Mouse (Mus musculus) liver, embryonic 14.5 days (tissue): ENCODE measurements around the gene Eya4. TPM values are rescaled to one million over a fixed set of nuclear protein-coding genes. Genes with fewer than 3 reads are reported as not detected.

Source experiments
- ATAC-seq: fragments of 200-750 bp; cut with Nextera tagmentation; 2 replicates; pipeline ENCODE4 v1.8.0; 2017; ENCODE audit warnings: moderate number of reproducible peaks, mild to moderate bottlenecking, moderate library complexity; ENCODE audit not compliant: insufficient read depth
- DNase-seq, 3 experiments: peaks; one replicate each; pipeline ENCODE4 v3.0.0-alpha.2; 2012 to 2013; ENCODE audit warnings: low read depth in 3 of 3, low spot score in 3 of 3
- H3K27ac ChIP-seq: fragments of 300-500 bp; sonication (generic); 2 replicates; pipeline ENCODE4 v1.5.1; 2014; ENCODE audit warnings: moderate library complexity, mild to moderate bottlenecking, control low read depth, inconsistent platforms
- H3K27me3 ChIP-seq: fragments of 300-500 bp; sonication (generic); 2 replicates; pipeline ENCODE4 v1.6.1; 2014; ENCODE audit warnings: mild to moderate bottlenecking, low read length, moderate library complexity; ENCODE audit not compliant: control insufficient read depth, insufficient read depth
- H3K36me3 ChIP-seq: fragments of 300-500 bp; sonication (generic); replicated peaks from 2 replicates; pipeline ENCODE4 v1.6.1; 2014; ENCODE audit warnings: low read depth; ENCODE audit not compliant: control insufficient read depth, insufficient read depth
- H3K4me1 ChIP-seq, 2 experiments: fragments of 200-500 bp in 1 of 2; fragments of 300-500 bp in 1 of 2; sonication (generic) in 1 of 2; replicated peaks; 2 replicates each; pipeline ENCODE4 v1.6.1; 2012 to 2014; ENCODE audit warnings: antibody characterized with exemption in 1 of 2, inconsistent platforms in 1 of 2, low read length in 1 of 2; ENCODE audit not compliant: control insufficient read depth in 2 of 2, insufficient read depth in 2 of 2
- H3K4me2 ChIP-seq: fragments of 300-500 bp; sonication (generic); 2 replicates; pipeline ENCODE4 v1.6.1; 2014; ENCODE audit warnings: low read depth, mild to moderate bottlenecking, control low read depth, moderate library complexity
- H3K4me3 ChIP-seq, 2 experiments: fragments of 200-500 bp in 1 of 2; fragments of 300-500 bp in 1 of 2; sonication (generic) in 1 of 2; 2 replicates each; pipeline ENCODE4 v1.5.1; 2012 to 2014; ENCODE audit warnings: low read depth in 2 of 2, low read length in 2 of 2, mild to moderate bottlenecking in 2 of 2, control low read depth in 1 of 2, inconsistent platforms in 1 of 2, moderate library complexity in 1 of 2; ENCODE audit not compliant: insufficient read depth in 1 of 2
- H3K9ac ChIP-seq: fragments of 300-500 bp; sonication (generic); replicated peaks from 2 replicates; pipeline ENCODE4 v1.6.1; 2014; ENCODE audit warnings: mild to moderate bottlenecking, control low read depth, moderate library complexity
- H3K9me3 ChIP-seq: fragments of 300-500 bp; sonication (generic); 2 replicates; pipeline ENCODE4 v1.6.1; 2016; ENCODE audit warnings: low read length, mixed read lengths; ENCODE audit not compliant: control insufficient read depth
- CTCF ChIP-seq: IDR thresholded peaks from 2 replicates; pipeline ENCODE4 v1.5.1; 2016; ENCODE audit warnings: antibody characterized with exemption, low read depth, control low read depth
- EP300 ChIP-seq: IDR thresholded peaks from 2 replicates; pipeline ENCODE4 v1.6.1; 2016; ENCODE audit warnings: antibody characterized with exemption, low read depth
- WGBS: fragments of 180-500 bp; shearing (Covaris S2); extraction: QIAGEN DNeasy Blood & Tissue Kit; methylation state at CpG from one replicate; pipeline ENCODE4 v1.1.7; 2014; ENCODE audit not compliant: insufficient replicate concordance; 5-methylcytosine and 5-hydroxymethylcytosine counted together
- polyA plus RNA-seq, 2 experiments: library from polyadenylated mRNA; depleted of rRNA in 1 of 2; stranded (reverse) in 1 of 2; unstranded in 1 of 2; fragments of >200 nt; fragmentation: Nextera tagmentation in 1 of 2; extraction: Ambion mirVana in 1 of 2; gene quantifications; 2 replicates each; pipeline versions ENCODE4 v1.2.1 to v1.2.3; 2012 to 2014

The Eya4 gene
- polyA plus RNA-seq, 2 experiments, result 0.13 to 0.19 TPM

DNA sequence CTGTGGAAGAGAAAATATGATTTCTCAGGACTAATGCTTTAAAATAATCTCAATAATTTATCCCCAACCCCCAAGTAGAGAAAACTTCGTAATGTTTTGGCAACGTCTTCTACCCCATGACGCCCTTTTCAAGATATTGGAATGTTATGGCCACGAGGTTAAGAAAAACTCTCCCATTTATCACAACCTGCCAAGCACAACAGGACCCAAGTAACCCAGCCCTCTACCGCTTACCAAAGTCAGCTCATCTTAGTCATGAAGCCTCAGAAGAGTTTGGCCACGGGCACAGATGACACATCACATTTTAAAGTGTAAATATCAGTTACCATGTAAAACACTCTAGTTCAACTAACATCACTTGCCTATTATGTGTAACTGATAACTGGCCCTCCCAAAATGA lies 117.2 kb downstream of the Eya4 start:
- no peaks in the 10 kb centered on the region for H3K4me1 ChIP-seq
- no peak overlapping the region for H3K4me2 ChIP-seq
- H3K9ac ChIP-seq, result no peak overlapping the region
- no peak for TF ChIP-seq CTCF
- TF ChIP-seq EP300, result no peak
- WGBS, result 55% methylated on average over 6 of the region's 6 CpGs
- DNase-seq (no peak), ATAC-seq (no peak)
- no peak overlapping the region for H3K4me3 ChIP-seq
- H3K27me3 ChIP-seq, result no peaks in the 10 kb centered on the region
- no peaks in the 10 kb centered on the region for H3K36me3 ChIP-seq
- H3K9me3 ChIP-seq, result no peaks in the 10 kb centered on the region
- no peak overlapping the region for H3K27ac ChIP-seq

DNA sequence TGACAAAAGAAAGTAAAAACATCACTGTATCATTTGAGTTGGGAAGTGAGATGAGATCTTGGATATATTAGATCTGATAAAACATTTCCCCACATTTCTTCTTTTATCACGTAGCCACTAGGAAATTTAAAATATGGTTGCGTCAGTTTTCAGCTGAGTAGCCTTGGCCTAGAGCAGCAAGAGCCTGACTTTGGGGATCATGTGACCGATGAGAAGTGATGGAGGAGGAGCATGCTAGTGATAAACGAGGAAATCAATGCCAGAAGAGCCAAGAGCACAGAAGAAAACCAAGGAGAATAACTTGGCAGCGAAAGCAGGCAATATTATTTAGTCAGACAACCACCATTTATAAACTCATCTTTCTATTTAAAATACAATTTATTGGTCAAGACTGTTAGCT lies 119.7 kb downstream of the Eya4 start:
- TF ChIP-seq EP300 (no peak), CTCF (no peak)
- ATAC-seq, result no peak

DNA sequence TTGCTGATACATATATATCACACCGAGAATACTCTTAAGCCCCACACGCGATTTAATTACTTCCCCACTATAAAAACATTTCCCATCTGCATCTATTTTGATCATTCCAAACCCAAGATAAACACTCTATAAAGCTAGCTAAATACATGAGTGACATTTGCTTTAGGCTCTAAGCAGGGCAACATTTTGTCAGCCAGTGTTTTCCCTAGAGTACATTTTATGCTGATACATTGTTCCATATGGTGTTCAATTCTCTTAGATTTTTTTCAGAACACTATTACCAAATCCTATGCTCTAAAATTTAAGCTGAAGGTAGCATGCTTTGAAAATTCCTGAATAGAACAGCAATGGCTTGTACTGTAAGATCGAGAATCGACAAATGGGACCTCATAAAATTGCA lies 127.2 kb downstream of the Eya4 start:
- Histone ChIP-seq H3K9me3 (no peaks in the 10 kb centered on the region), H3K4me1 (no peaks in the 10 kb centered on the region), H3K27me3 (no peaks in the 10 kb centered on the region), H3K4me2 (no peak overlapping the region), H3K36me3 (no peaks in the 10 kb centered on the region), H3K4me3 (no peak overlapping the region), H3K27ac (no peak overlapping the region), H3K9ac (no peak overlapping the region)
- WGBS, result 79% methylated on average over 5 of the region's 5 CpGs
- DNase-seq (no peak), ATAC-seq (no peak)
- TF ChIP-seq EP300 (no peak), CTCF (no peak)

More for the DNA sequence above, 119.7 kb downstream of the Eya4 start:
- Histone ChIP-seq H3K27ac (no peak overlapping the region), H3K4me1 (no peaks in the 10 kb centered on the region), H3K9me3 (no peaks in the 10 kb centered on the region), H3K36me3 (no peaks in the 10 kb centered on the region), H3K27me3 (no peaks in the 10 kb centered on the region), H3K4me3 (no peak overlapping the region), H3K9ac (no peak overlapping the region), H3K4me2 (no peak overlapping the region)
- 51% methylated on average over 5 of the region's 5 CpGs for WGBS
- no peak for DNase-seq

DNA sequence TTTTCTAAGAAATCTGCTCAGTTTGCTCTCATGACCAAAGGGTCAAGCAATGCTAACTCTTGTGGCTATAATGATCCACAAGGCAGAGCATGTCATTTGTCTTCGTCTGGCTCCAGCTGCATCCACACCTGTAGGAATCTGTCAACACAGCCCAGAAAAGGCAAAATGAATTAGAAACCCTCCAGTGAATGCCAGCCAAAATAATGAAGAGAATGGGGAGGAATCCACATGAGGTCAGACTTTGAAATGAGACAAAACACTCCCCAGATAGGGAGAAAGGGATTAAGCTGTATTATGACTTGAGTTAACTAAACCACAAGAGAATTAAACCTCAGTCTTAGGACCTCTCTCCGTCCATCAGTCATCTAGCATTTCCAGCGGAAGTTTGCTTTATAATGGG lies 130.2 kb downstream of the Eya4 start:
- DNase-seq (no peak), ATAC-seq (no peak)
- Histone ChIP-seq H3K9me3 (no peaks in the 10 kb centered on the region), H3K36me3 (no peaks in the 10 kb centered on the region), H3K27me3 (no peaks in the 10 kb centered on the region), H3K4me3 (no peak overlapping the region), H3K9ac (no peak overlapping the region), H3K4me2 (no peak overlapping the region), H3K27ac (no peak overlapping the region), H3K4me1 (no peaks in the 10 kb centered on the region)
- TF ChIP-seq CTCF (no peak), EP300 (no peak)
- WGBS, result 59% methylated on average over 3 of the region's 3 CpGs

DNA sequence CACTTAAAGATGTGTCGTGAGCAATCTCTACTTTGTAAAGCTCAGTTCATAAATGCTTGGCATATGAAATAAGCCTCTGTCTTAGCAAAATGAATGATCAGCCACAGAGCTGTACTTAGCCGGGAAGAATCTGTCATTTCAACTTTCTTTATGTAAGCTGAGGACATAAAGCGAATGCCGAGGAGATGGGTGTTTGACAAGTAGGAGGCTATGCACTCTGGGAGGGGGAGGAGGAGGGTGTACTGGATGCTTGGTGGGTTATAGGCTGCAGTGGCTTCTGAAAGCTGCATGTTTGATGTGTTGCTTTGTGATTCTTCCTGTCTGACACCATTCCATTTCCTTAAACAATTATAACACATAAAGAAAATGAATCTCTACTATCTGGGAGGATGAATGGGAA lies 133.8 kb downstream of the Eya4 start:
- no peak for DNase-seq
- Histone ChIP-seq H3K27ac (no peak overlapping the region), H3K9me3 (no peaks in the 10 kb centered on the region), H3K36me3 (no peaks in the 10 kb centered on the region), H3K27me3 (no peaks in the 10 kb centered on the region), H3K9ac (no peak overlapping the region), H3K4me3 (no peak overlapping the region), H3K4me2 (no peak overlapping the region), H3K4me1 (no peaks in the 10 kb centered on the region)
- ATAC-seq, result no peak
- TF ChIP-seq EP300 (no peak), CTCF (no peak)
- 58% methylated on average over 4 of the region's 4 CpGs for WGBS
